ENCODE assay signal across 13 mouse cellular contexts in the genomic region with DNA sequence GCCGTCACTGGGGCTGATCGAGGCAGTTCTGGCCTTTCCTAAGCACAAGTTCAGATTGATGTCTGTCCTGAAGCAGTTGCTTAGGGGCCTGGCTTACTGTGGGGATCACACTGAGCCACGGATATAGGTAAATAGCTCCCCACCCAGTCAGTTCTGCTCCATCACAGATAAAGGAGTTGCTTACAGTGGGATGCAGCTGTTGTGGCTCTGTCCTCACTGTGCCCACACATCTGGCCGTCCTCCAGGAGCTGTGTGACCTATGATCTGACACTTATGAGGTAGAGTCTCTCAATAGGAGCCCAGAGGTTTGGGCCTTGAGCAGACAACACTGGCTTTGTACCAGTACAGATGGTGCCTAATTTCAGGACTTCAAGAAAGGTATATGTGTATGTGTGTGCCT.
"Had no signal": no experiment of that assay in that cellular context is flagged by ENCODE, and none has a peak within 500 bp of the region (broad histone marks: within the 10 kb centered on the region; RNA-seq: fewer than 3 reads in every experiment).

No protein-coding gene starts in this region.

- H3K27ac ChIP-seq: lung, embryonic 15.5 days; macrophage; midbrain, embryonic 13.5 days; neural tube, embryonic 12.5 days; stomach, embryonic 15.5 days had no signal

- ATAC-seq: midbrain, embryonic 13.5 days had no signal

- H3K4me2 ChIP-seq: liver, embryonic 11.5 days; lung, embryonic 15.5 days; midbrain, embryonic 13.5 days; neural tube, embryonic 12.5 days; stomach, embryonic 15.5 days had no signal

- H3K36me3 ChIP-seq: lung, embryonic 15.5 days; midbrain, embryonic 13.5 days; neural tube, embryonic 12.5 days; stomach, embryonic 15.5 days had no signal

- DNase-seq: kidney, adult 18-20 months; kidney, postnatal 14 days; left cerebral cortex, postnatal 4 days; lung, postnatal 14 days; spleen, adult 18-20 months; thymus, postnatal 36 days had no signal

- H3K9me3 ChIP-seq: lung, embryonic 15.5 days; midbrain, embryonic 13.5 days; neural tube, embryonic 12.5 days; stomach, embryonic 15.5 days had no signal

- H3K27me3 ChIP-seq: lung, embryonic 15.5 days; stomach, embryonic 15.5 days had no signal

- H3K9ac ChIP-seq: lung, embryonic 15.5 days; midbrain, embryonic 13.5 days; neural tube, embryonic 12.5 days; stomach, embryonic 15.5 days had no signal

- H3K4me3 ChIP-seq: lung, embryonic 15.5 days; midbrain, embryonic 13.5 days; myocyte; neural tube, embryonic 12.5 days; stomach, embryonic 15.5 days had no signal
